Mouse (Mus musculus) neural tube, embryonic 10.5 days (tissue): ENCODE data around the gene Frat1.

Source experiments
- DNase-seq: peaks from one replicate; pipeline ENCODE4 v3.0.0-alpha.2; 2017; ENCODE audit warnings: low spot score; ENCODE audit errors: extremely low spot score

The Frat1 gene

DNA sequence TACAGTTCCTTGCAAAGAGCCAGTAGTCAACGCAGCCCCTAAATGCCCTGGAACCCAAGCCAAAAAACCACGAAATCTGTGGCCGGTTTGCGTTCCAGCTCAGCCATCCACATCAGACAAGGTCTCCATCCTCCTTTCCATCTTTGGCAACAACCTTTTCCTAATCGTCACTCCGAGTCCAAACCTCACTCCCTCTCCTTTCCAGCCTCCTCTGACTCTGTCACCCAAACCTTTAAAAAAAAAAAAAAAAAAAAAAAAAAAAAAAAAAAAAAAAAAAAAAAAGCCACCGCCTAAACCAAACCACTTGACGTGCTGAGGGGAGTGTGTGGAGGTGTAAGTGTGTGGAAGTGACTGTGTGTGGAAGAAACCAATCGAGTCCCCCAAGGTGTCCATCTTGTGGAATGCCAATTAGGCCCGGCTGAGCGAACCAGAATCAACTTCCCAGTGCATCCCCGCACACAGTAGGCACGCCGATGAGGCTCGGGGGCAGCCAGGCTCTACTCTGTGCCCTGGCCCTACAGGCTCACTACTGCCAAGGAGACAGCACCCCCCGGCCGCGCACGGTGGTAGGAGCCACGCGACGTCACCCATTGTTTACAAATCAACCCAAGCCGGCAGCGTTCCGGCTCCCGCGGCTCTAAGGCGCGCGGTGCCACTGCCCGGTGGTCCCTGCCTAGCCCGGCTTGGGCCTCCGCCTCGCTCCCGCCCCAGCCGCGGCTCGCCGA, at the start of gene Frat1:
Gene Frat1, plus strand, starts transcription at position 590 of the 725 bp plus-strand sequence.
- DNase-seq: peak; percentile 96

DNA sequence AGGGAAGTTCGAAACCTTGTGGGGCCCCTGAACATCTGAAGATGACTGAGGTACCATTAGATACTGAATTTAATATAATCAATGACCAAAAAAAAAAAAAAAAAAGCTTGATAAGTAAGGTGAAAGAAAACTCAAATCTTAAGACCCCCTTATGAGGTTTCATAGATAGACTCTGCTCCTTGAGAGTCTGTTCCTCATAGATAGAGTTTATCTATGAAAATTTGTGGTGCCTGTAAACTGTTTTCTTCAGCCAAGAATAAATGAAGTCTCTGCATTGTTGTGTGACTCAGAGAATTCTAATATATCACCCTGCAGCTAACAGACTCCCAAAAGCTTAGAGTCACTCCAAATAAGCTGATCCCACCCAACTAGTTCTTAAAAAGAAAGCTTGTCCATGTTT, 42.9 kb upstream of the Frat1 start:
- no peak for DNase-seq

DNA sequence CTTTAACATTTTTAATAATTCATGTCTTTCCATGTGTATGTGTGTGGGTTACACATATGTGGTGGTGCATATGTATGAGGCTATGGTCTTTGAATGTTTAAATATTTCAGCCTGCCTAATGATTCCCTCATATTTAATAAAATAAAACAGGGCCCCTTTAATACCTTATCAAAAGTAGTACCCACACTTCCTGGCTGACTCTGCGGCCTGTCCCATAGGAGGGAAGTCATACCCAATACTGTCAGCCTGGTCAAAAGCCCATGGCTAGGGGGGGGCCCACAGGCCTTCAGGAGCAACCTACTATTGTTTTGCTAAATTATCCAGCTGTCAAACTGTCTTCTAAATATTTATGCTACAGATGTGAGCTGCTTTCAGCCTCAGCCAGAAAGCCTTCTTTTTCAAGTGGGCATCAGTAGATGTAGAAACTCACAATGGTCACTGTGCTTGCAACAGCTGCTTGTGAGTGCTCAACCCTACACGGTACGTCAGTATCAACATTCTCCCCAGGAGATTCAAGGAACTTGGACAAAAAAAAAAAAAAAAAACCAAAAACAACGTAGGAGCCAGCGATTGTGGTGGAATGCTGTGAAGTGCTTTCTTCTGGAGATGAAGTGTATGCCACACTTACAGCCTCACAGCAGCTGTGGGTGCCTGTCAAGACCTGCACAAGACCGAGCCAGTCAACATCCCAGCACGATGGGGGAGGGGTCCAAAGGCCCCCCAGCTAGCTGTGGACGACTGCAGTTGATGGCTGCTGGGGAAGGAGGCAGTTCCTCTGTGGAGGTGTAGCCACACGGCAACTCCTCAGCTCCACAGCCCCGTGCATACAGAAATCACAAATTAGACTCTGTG, 40.4 kb upstream of the Frat1 start:
- no peak for DNase-seq

DNA sequence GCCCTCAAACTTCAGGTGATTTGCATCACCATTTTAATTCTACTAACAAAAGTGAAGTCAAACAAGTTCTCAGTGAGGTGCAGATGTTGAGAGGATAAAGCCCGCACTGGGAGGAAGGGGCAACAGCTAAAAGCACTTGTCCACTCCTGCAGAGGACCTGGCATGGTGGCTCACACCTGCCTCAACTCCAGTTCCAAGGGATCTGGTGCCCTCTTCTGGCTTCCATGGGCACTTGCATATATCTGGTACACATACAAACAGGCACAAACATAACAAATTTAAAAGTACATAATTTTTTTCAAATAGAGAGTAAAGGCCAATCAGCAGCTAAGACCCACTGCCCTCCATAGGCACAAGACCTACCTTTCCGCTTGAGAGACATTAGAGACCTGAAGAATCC, 38.4 kb upstream of the Frat1 start:
- DNase-seq: no peak

DNA sequence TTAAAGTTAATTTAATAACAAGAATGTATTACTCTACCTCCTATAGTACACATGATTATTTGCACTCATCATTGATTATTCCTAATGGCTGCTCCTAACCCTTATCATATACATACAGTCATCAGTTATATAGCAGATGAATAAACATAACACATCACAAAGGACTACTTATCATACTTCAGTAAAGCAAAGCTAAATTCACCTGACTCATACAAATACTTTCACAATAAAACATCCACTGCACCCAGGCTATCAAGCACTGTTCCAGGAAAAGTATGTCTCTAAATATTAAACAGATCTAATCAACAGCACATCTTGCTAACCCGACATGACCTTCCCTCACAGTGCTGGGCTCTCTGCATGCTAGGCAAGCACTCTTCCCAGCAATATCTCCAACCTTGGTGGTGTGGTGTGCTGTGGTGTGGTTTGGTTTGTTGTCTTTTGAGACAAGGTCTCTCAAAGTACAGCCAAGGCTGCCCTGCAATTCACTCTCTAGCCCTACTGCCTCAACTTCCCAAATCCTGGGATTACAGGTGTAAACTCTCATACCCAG, 36.8 kb upstream of the Frat1 start:
- DNase-seq: no peak

DNA sequence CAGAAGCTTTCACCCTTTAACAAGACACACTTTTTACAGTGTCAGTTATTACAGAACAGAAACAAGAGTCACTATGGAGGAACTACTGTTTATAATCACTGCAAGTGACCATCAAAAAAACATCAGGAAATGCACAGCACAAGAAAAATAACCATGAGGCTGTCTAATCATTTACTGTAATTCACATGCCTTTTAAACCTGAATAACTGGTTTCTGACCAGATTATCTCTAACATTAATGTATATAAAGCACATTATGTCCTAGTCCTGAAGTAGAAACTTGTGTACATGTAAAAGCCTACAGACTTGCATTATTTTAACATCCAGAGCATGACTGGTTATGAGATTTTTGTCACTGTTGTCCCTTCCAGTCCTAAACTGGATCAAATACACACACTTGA, 35.8 kb upstream of the Frat1 start:
- no peak for DNase-seq

DNA sequence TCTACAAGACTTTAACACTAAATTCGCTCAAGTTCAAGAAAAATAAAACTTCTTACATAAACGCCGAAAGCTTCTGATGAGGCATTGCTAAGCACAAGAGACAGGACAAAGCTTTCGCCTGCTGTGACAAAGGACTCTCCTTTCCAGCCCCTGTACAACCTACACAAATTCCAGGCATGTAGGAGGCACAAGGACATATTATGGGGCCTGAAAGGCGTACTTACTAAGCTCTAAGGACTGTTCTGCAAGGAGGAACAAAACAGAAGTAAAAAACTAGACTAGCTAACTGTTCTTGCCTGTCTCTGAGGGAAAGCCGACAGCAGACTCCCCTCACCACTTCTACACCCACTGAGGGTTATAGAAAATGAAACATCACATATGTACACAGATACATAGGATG, 34.9 kb upstream of the Frat1 start:
- DNase-seq: no peak

DNA sequence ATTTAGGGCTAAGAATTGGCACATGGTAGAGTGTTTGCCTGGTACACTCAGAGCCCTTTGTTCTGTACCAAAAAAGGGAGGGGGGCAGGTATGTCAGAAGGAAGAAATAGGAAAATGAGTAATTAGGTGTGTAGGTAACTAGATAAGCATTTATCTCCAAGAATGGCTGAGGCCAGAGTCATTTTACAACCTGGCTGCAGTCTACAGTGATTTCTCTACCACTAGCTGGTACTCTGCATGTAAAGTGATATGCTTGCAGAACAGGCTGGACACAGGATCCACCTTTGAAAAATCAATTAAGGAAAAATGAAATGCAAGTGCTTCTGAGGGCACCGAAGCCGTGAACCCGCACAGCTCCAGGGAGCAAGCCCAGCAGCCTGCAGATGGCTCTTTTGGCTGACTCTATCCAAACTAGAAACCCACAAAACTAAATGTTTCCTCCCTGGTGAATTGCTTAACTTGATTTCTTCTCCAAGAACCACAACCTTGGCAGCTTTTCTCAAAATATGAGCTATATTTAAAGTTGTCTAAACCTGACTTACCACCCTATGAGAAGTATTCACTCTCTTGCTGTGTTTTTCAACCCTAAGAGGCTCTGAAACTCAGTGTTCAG, 33.5 kb upstream of the Frat1 start:
- DNase-seq: no peak

DNA sequence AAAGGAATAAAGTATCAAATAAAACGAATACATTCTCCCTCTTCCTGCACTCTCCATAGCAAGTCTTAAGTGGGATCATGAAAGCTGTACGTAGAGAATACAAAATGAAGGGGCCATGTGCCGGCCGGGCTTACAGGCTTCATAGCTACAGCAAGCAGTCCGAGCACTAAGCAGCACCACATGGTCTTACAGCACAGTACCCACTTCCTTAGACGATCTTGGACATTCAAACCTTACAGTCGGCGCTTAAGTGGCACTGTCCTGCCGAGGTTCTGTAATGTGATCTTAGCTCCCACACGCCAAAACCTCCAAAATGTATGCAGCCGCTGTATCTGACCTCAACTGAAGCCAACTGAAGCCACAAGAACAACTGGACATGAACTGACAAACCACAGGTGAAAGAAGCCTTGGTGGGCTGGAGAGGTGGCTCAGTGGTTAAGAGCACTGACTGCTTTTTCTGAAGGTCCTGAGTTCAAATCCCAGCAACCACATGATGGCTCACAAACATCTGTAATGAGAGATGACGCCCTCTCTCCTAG, 32.9 kb upstream of the Frat1 start:
- DNase-seq: no peak

DNA sequence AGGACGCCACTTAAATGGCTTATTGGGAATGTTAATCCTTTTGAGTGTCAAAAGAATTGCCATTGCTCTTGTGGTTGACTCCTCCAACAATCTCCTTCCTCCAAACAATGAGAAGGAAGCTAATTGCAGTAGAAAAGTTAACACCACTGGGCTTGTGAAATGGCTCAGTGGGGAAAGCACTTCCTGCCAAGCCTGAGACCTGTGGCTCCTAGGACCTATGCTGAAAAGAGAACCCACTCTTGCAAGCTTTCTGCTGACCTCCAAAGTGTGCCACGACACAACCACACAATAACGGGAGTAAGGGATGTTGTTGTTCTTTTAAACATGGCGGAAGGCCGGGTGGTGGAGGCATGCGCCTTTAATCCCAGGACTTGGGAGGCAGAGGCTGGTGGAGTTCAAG, 32.2 kb upstream of the Frat1 start:
- no peak for DNase-seq

DNA sequence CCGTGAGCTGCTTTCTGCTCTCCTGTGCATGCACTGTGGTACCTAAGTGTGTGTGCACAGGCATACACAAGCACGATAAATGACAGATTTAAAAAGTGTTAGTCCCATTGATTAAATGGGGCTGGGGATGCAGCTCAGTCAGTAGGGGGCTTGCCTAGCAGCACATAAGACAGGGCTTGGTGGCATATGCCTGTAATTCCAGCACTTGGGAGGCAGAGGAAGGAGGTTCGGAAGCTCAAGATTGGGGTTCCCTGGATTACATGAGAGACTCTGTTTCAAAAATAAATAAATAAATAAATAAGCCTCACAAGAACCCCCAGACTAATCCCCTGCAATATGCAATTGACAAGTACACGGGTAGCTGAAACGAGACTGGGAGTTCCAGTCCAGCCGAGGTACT, 29.3 kb upstream of the Frat1 start:
- no peak for DNase-seq

DNA sequence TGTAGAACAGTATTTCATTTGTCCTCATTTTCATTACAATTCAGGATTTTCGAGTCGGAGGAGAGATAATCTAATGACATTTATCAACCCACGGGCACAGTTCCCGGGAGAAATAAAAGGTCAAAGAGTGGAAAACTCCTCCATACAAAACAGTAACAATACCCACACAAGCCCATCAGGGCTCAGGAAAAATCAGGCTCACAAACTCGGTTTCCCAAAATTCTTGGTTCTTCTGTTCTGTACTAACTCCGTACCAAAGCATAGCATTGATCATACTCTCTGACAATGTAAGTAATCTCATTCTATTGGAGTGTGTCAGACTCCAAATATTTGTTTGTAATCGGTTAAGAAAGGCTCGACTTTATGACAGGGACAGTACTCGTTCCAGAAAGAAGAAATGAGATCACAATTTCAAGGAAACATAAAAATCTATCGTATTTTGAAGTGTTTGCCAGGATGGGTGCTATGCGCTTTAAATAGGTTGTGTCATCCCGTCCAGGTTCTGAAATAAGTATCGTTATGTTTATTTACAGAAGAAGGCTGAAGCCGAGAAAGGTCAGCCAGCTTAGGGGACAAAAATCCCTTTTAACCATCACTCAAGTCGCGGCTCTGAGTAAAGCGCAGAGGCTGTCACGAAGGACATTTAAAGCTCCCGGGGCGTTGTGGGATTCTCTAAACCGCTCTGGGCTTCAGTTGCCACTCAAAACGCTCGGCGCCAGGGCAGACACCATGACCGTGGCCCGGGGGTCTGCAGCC, 28.6 kb upstream of the Frat1 start:
- no peak for DNase-seq

DNA sequence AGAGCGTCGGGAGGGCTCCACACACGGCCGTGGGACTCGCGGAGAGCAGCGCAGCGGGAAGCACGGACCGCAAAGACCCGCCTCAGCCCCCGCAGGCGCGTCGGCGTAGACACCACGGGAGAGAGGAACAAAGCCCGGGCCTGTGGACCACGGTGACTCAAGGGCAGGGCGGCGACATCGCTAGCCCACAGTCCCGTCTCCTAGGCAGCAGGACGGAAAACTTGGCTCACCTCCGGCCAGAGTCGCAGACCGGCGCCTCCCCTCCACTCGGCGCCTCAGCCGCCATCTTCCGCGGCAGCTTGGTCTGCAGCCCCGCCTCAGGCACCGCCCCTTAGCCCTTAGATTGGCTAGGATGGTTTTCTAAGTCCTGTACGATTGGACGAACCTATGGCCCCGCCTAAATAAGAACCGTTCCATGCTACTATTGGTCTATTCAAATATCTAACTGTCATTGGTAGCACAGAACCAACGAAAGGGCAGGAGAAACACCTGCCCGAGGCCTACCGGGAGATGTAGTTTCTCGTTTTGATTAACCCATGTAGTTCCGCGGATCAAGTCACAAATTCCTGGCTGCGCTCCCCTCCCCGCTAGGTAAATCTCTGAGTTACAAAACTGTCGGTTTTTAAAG, 27.9 kb upstream of the Frat1 start, which contains the start of gene Arhgap19:
Gene Arhgap19, minus strand, starts transcription at position 306 of the 628 bp plus-strand sequence.
- DNase-seq: peak; percentile 84

DNA sequence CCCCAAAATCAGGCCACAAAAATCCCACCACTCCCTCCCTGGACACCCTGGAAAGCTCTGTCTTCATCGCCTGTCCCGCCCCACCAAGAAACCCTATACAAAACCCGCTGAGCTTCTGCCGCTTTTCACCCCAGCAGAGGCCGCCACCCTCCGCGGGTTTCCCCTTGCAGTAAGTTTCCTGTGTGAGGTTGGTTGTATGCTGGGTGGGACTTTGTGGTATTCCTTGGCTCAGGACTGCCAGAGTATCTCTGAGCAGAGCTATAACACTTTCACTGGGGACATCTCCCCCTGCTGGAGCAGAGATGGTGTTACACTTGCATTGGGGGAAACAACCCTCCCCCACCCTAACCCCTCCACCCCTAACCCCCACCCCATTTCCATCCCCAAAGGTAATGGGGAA, 26.4 kb upstream of the Frat1 start:
- no peak for DNase-seq

DNA sequence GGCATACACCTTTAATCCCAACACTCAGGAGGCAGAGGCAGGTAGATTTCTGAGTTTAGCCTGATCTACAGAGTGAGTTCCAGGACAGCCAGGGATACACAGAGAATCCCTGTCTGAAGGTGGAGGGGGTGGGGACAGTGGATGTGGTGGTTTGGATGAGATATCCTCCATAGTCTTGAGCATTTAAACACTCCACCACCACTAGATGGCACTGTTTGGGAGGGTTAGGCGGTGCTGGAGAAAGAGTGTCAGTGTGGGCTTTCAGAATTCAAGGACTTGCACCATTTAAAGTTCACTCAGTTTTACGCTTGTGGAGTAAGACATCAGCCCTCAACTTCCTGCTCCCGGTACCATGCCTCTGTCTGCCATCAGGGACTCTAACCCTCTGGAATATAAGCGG, 23.9 kb upstream of the Frat1 start:
- DNase-seq: no peak

DNA sequence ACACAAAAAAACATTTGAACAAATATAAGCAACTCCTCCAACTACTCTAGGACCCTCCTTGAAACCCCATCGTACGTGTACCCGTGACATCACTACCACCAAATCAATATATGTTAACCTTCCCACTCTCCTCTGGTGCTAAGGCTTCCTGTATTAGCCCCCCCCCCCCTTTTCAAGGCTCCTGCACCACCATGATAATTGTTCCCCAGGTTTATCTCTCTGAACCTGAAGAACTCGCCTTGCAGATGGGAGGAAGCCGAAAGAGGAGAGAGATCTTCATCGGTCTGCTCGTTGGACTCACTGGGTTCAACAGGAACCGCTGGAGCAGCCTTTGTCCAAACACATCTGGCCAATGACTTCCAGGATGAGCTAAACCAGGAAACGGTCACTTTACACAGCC, 22.3 kb upstream of the Frat1 start:
- no peak for DNase-seq

DNA sequence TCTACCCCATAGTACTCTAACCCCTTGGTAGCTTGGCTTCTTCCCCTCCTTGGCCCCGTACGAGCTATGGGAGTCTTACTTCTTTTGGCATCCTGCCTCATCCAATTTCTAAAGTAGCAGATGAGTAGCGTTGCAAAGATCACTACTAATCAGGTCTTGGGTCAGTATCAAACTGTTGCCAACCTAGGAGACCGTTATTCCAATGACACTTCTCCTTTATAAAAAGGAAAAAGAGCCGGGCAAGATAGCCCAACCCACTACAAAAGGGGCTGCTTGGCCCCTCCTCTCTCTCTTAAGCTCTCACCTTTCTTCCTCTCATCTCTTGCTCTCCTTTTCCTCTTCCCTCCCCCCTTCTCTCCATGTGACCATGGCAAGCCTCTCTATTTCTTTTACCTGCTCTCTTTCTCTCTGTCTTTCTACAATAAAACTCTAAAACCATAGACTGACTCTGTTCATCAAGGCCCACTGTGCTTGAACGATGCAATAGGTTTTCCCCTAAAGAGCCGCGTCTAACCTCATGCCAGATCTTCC, 21.6 kb upstream of the Frat1 start:
- no peak for DNase-seq

DNA sequence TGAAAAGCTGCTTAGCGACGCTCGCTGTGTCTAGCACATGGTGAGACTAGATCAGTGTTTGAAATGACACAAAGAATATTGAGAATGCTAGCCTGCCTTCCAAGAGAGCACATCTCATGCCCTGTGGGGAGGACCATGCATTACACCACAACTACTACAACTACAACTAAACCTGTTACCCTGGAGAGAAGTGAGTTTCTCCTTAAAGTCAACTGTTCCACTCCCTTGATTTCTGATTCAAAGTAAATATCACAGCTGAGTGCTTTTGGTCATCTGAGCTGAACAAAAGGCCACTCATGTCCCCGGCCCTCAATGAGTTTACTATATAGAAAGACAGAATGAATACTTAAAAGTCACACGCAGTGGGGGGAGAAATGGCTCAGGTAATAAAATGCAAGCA, 19.7 kb upstream of the Frat1 start:
- DNase-seq: no peak

DNA sequence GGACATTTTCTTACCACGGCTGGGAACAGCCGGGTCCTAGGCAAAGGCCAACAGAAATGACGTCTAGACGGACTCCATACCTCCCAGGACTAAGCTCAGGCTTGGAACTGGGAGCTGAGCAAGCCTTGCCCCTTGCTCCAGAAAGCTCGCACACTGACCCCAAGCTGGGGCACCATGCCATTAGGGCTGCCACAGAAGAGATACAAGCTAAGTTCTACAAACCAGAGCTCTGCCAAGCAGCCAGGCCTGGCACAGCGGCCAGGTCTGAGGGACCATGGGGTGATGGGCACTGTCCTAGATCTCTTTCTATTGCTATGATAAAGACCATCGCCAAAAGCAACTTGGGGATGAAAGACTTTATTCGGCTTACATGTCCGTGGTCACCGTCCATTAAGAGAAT, 17.2 kb upstream of the Frat1 start:
- DNase-seq: no peak

DNA sequence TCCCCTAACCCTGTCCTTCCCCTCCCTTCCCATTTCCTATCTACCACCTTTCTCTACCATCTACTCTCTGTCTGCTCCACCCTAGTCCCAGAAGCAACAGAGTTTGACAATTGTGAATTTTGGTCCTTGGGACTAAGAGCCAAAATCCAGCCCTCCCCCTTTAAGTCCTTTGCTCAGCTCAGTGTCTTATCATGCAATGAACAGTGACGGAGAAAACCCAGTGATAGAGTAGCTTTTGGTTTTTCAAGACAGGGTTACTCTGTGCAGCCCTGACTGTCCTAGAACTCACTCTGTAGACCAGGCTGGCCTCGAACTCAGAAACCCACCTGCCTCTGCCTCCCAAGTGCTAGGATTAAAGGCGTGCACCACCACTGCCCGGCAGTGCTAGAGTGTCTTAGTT, 16.4 kb upstream of the Frat1 start:
- DNase-seq: no peak
